Mouse (Mus musculus): ENCODE data around the gene C1qtnf9.

DNA sequence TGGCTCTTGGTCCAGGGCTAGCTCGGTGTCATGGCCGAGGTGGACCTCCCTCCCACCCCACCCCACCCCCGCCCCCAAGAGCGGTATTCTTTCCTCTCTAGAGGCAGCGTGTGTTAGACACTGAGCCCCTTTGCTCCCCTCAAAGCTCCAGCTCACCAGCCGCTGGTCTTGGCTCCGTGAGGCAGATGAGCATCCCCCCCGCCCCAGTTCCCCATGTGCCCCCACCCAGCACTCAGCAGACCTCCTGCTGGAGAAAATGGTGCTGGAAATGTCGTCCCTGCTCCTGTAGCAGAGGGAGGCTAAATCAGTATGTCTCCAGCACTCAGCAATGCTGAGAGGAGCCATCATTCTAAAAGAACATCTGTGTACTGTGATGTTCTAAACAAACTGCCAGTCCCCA is 24.3 kb upstream of the C1qtnf9 start:
- TF ChIP-seq CTCF (IDR thresholded peaks at IDR 0.05) (no peak), EP300 (IDR thresholded peaks at IDR 0.05) (no peak)

Data from lung, postnatal 0 days (tissue).